Comparison of ENCODE assay signal across 8 mouse cellular contexts in the genomic region with DNA sequence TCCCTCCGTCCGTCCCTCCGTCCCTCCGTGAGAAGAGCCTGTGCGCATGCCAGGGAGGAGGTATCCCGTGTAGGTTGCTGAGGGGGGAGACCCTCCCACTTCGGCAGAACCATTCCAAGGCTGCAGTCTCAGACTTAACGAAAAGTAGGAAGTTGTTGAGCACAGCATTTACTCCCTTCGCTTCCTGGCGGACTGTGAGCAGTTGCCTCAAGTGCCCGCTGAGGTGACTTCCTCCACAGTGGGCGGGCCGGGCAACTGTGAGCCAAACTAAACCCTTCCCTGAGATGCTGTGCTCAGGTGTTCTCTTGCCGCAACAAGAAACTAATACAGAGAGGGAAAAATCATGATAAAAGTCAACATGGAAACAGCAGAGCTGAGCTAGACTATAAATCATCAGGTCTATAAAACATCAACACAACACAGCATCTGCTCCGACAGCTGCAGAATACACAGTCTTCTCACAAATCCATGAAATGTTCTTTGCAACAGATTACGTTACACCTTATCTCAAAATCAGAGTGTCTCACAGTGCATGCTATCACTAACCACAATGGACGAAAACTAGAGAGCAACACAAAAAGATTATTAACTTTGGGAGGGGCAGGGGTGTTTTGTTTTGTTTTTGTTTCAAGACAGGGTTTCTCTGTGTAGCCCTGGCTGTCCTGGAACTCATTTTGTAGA.
DNase-seq lines count a peak whose midpoint lies in the region; ATAC-seq and TF ChIP-seq lines count a peak whose summit lies in the region.

No protein-coding gene starts in this region.

- TF ChIP-seq EP300 in liver, postnatal 0 days (IDR thresholded peaks at IDR 0.05; ENCODE audit: low read depth) = no peak

- H3K9ac ChIP-seq in midbrain, embryonic 14.5 days (replicated peaks; ENCODE audit: low read length) = no peak overlapping the region
- H3K9ac ChIP-seq in forebrain, embryonic 15.5 days (replicated peaks) = no peak overlapping the region
- H3K9ac ChIP-seq in liver, postnatal 0 days (replicated peaks) = no peak overlapping the region
- H3K9ac ChIP-seq in stomach, embryonic 14.5 days (replicated peaks; ENCODE audit: low read depth, low read length) = no peak overlapping the region

- no peaks in the 10 kb centered on the region for H3K9me3 ChIP-seq in midbrain, embryonic 10.5 days (replicated peaks)
- no peaks in the 10 kb centered on the region for H3K9me3 ChIP-seq in midbrain, embryonic 14.5 days (ENCODE audit: control insufficient read depth, low read length)
- no peaks in the 10 kb centered on the region for H3K9me3 ChIP-seq in forebrain, embryonic 15.5 days
- H3K9me3 ChIP-seq in liver, postnatal 0 days (ENCODE audit: low read length) = no peaks in the 10 kb centered on the region
- H3K9me3 ChIP-seq in stomach, embryonic 14.5 days (ENCODE audit: control insufficient read depth, low read depth, low read length) = no peaks in the 10 kb centered on the region

- no peak for DNase-seq in midbrain, embryonic 10.5 days (ENCODE audit: low spot score)
- no peak for DNase-seq in midbrain, embryonic 14.5 days
- DNase-seq in liver, postnatal 0 days = no peak
- DNase-seq in natural killer cell, adult 2 months (ENCODE audit: low spot score in 2 of 2) = no peak
- no peak for DNase-seq in spleen, postnatal 36 days (ENCODE audit: low spot score in 2 of 2)
- DNase-seq in layer of hippocampus, adult 9-11 months = no peak

- peaks cover 24% of the 10 kb centered on the region for H3K4me1 ChIP-seq in midbrain, embryonic 10.5 days
- 0 out of 2 replicates have a peak, but pooled peaks cover 3% of the 10 kb centered on the region for H3K4me1 ChIP-seq in midbrain, embryonic 14.5 days (ENCODE audit: control insufficient read depth, insufficient read depth, low read length)
- no peaks in the 10 kb centered on the region for H3K4me1 ChIP-seq in forebrain, embryonic 15.5 days
- H3K4me1 ChIP-seq in liver, postnatal 0 days (ENCODE audit: insufficient read depth) = no peaks in the 10 kb centered on the region
- H3K4me1 ChIP-seq in stomach, embryonic 14.5 days (ENCODE audit: control insufficient read depth, insufficient read depth, low read length) = 0 out of 2 replicates have a peak, but pooled peaks cover 3% of the 10 kb centered on the region

- no peak overlapping the region for H3K4me2 ChIP-seq in midbrain, embryonic 14.5 days (ENCODE audit: low read length)
- no peak overlapping the region for H3K4me2 ChIP-seq in forebrain, embryonic 15.5 days (replicated peaks)
- peak overlapping the region; percentile 44 for H3K4me2 ChIP-seq in liver, postnatal 0 days (ENCODE audit: low read depth, low read length)
- H3K4me2 ChIP-seq in stomach, embryonic 14.5 days (replicated peaks; ENCODE audit: low read depth, low read length) = peak overlapping the region; percentile 10; the same call in 1 of the 2 replicates

- H3K27ac ChIP-seq in midbrain, embryonic 10.5 days (replicated peaks) = no peak overlapping the region; the same call in 1 of the 2 replicates
- no peak overlapping the region for H3K27ac ChIP-seq in midbrain, embryonic 14.5 days (replicated peaks; ENCODE audit: low read depth, low read length)
- no peak overlapping the region for H3K27ac ChIP-seq in forebrain, embryonic 15.5 days (replicated peaks)
- no peak overlapping the region for H3K27ac ChIP-seq in liver, postnatal 0 days (ENCODE audit: low read depth)
- H3K27ac ChIP-seq in stomach, embryonic 14.5 days (ENCODE audit: low read length) = no peak overlapping the region

- H3K4me3 ChIP-seq in midbrain, embryonic 10.5 days = peak overlapping the region; percentile 34
- H3K4me3 ChIP-seq in midbrain, embryonic 14.5 days (replicated peaks; ENCODE audit: low read depth, low read length) = no peak overlapping the region
- H3K4me3 ChIP-seq in forebrain, embryonic 15.5 days = no peak overlapping the region
- peak overlapping the region; percentile 20; the same call in 1 of the 2 replicates for H3K4me3 ChIP-seq in liver, postnatal 0 days (ENCODE audit: low read depth, low read length)
- no peak overlapping the region for H3K4me3 ChIP-seq in stomach, embryonic 14.5 days (ENCODE audit: low read depth, low read length)

- H3K36me3 ChIP-seq in midbrain, embryonic 10.5 days = no peaks in the 10 kb centered on the region
- H3K36me3 ChIP-seq in midbrain, embryonic 14.5 days (ENCODE audit: control insufficient read depth, insufficient read depth, low read length) = no peaks in the 10 kb centered on the region
- H3K36me3 ChIP-seq in forebrain, embryonic 15.5 days = no peaks in the 10 kb centered on the region
- no peaks in the 10 kb centered on the region for H3K36me3 ChIP-seq in liver, postnatal 0 days (replicated peaks; ENCODE audit: insufficient read depth, low read length)
- H3K36me3 ChIP-seq in stomach, embryonic 14.5 days (ENCODE audit: control insufficient read depth, insufficient read depth, low read length) = no peaks in the 10 kb centered on the region

- ATAC-seq in midbrain, embryonic 14.5 days (ENCODE audit: low FRiP score, low TSS enrichment) = no peak
- ATAC-seq in forebrain, embryonic 15.5 days (replicated peaks) = 0 out of 2 replicates have a peak, but pooled peaks have one; percentile 32
- ATAC-seq in liver, postnatal 0 days = no peak
- no peak for ATAC-seq in stomach, embryonic 14.5 days (ENCODE audit: insufficient number of reproducible peaks, insufficient read depth, low FRiP score, low read depth)

- no peak for TF ChIP-seq CTCF in liver, postnatal 0 days (IDR thresholded peaks at IDR 0.05; ENCODE audit: low read depth)

- no peaks in the 10 kb centered on the region for H3K27me3 ChIP-seq in midbrain, embryonic 10.5 days (ENCODE audit: low read depth, poor library complexity, severe bottlenecking)
- H3K27me3 ChIP-seq in midbrain, embryonic 14.5 days (ENCODE audit: control insufficient read depth, insufficient read depth, low read length) = no peaks in the 10 kb centered on the region
- H3K27me3 ChIP-seq in forebrain, embryonic 15.5 days = no peaks in the 10 kb centered on the region
- H3K27me3 ChIP-seq in liver, postnatal 0 days (ENCODE audit: insufficient read depth, low read length) = no peaks in the 10 kb centered on the region
- no peaks in the 10 kb centered on the region for H3K27me3 ChIP-seq in stomach, embryonic 14.5 days (ENCODE audit: control insufficient read depth, insufficient read depth, low read length)

- 64% methylated on average over 17 of the region's 17 CpGs for WGBS in midbrain, embryonic 10.5 days
- 70% methylated on average over 17 of the region's 17 CpGs for WGBS in midbrain, embryonic 14.5 days
- WGBS in forebrain, embryonic 15.5 days = 71% methylated on average over 17 of the region's 17 CpGs
- WGBS in liver, postnatal 0 days (ENCODE audit: insufficient replicate concordance) = 35% methylated on average over 17 of the region's 17 CpGs
- 57% methylated on average over 17 of the region's 17 CpGs for WGBS in stomach, embryonic 14.5 days

Comparison
In these comparisons a context has a peak if more than half of its experiments do, and no peak if none do; other contexts are left out.
1. H3K4me3 ChIP-seq: peak in midbrain, embryonic 10.5 days (single experiment) and liver, postnatal 0 days (single experiment); none in midbrain, embryonic 14.5 days (single experiment), forebrain, embryonic 15.5 days (single experiment) and stomach, embryonic 14.5 days (single experiment).
2. H3K4me2 ChIP-seq: peak in liver, postnatal 0 days (single experiment) and stomach, embryonic 14.5 days (single experiment); none in midbrain, embryonic 14.5 days (single experiment) and forebrain, embryonic 15.5 days (single experiment).